Mouse (Mus musculus) T-helper 1 cell (primary cell): ENCODE measurements around the gene Ggt5.

Source experiments
- in situ Hi-C: fragments of 300-600 bp; cut with MboI, MseI; formaldehyde crosslinking; loops from one replicate; pipeline ENCODE4 v1.15.1; 2025; ENCODE audit warnings: high pct_unique_total_duplicates

Ggt5 gene

DNA sequence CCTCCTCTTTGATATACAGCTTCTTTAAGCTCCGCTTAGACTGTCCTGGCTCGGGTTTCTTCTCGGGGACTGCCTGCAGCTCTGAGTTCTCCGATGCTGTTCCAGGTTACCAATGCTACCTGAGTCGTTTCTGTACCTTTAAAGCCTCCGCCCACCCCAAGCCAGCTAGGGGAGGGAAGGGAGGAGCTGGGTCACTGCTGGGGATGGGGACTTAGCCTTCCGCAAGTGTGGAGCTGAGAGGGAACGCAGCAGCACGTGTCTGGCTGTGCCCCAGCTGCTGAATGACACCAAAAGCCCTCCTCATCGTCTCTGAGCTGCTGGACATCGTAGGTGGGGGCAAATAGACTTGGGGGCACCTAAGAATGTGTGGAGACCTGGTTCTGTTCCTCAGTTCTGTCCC is 20.7 kb upstream of the Ggt5 start:
- in situ Hi-C loops = no loop called here

DNA sequence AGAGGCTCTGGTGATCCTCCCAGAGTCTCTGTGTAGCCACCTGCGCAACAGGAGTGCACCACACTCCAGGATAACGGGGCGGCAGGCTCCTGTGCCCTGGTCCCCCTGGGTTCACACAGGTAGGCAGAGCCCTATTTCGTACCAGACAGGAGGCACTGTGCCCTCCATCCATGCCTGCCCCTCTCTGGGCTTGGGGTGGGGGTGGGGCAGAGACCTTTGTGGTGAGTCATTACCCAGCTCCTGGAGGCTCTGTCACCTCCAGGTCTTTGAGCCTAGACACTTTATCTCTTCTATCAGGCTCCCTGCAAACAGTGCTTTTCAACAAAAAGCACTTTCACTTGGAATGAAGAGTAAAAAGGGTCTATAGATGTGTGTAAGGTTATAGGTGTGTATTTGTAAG is 20.3 kb upstream of the Ggt5 start:
- in situ Hi-C loops = no loop called here

DNA sequence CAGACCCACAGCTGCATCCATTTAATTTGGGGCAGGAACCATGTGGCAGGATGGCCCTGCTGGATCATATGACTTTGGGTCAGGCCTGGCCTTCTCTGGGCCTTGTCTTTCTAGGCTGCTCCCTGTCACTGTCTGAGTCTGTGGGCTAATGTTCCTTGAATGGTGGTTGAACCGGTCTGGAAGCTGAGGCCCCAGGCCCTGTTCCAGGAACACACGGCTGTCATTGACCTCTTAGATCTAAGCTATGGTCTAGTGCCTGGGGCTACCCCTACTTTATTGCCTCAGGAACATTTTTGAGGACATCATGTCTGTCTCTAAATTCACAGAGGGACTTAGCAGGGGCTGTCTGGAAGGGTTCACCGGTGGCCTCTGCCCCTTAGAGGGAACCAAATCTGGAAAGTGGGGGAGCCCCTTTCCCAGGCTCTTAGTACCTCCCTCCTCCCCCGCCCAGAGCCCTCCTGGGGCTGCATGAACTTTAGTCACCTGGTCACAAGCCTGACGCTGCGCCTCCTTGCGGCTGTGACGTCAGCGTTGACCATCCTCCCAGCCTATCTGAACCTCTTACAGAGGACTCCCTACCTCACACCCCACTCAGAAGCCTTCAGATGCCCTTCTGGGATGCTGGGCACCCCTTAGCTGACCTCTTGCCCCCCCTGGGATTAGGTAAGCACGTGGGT is 18.0 kb upstream of the Ggt5 start:
- in situ Hi-C loops = no loop called here

DNA sequence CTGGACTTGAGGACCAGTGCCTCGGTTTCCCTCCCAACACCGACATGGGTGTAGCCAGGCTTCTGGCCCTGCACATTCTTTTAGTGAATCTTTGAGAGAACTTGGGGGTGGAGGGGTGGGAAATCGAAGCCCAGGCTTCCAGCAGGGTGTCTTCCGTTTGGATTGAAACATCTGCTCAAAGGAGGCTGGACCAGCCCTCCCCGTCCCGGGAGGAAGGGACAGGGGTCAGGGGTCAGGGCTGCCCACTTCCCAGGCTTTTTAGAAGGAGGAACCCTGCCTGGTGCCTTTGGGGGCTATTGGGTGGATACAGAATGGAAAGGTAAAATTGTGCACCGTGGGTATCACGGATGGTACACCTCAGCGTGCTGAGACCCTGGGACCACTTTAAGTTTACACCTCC is 17.2 kb upstream of the Ggt5 start:
- in situ Hi-C loops = no loop called here

DNA sequence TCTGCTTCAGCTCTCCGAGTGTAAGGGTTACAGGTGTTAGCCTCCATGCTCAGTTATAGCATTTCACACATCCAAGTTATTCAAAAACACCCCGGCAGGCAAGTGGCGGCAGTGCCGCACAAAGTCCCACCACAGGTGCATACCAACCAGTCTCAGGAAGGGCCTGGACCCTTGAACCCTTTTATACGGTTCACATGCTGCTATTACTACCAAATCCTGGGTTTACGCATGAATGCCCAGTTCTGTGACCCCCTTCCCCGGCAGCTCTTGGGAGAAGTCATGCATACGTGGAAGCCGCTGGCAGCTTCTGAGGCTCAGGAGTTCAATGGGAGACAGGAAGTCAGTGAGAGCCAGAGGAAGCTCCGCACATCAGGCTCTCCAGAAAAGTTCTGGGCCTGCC is 16.0 kb upstream of the Ggt5 start:
- in situ Hi-C loops = no loop called here

DNA sequence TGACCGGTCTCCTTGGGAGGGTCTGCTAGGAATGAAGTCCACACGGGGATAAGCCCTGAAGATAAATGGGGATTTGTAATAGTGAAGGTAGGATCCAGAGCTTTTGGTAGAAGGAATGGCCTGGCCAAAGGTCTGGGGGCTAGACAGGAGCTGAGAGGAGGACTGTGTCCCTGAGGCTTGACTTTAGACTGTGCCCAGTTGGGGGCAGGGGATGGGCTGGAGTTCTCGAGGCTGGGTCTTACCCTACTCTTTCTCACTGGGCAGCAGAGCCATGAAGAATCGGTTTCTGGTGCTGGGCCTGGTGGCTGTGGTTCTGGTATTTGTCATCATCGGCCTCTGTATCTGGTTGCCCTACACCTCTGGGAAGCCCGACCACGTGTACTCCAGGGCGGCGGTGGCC is 15.2 kb upstream of the Ggt5 start:
- in situ Hi-C loops = no loop called here

DNA sequence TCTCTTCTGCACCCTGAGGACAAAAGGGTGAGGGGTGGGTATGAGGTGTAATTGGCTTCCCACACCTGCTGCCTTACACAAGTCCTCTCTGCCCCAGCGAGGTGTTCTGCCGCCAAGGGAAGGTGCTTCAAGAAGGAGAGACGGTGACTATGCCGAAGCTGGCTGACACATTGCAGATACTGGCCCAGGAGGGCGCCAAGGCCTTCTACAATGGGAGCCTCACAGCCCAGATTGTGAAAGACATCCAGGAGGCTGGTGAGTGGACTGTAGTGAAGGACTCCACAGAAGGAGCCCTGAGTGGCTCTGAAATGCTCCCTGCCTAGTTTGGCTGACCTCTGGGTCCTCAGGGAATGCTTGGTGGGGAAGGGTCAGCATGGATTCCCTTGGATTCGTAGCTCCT is 10.0 kb upstream of the Ggt5 start:
- in situ Hi-C loops = no loop called here

DNA sequence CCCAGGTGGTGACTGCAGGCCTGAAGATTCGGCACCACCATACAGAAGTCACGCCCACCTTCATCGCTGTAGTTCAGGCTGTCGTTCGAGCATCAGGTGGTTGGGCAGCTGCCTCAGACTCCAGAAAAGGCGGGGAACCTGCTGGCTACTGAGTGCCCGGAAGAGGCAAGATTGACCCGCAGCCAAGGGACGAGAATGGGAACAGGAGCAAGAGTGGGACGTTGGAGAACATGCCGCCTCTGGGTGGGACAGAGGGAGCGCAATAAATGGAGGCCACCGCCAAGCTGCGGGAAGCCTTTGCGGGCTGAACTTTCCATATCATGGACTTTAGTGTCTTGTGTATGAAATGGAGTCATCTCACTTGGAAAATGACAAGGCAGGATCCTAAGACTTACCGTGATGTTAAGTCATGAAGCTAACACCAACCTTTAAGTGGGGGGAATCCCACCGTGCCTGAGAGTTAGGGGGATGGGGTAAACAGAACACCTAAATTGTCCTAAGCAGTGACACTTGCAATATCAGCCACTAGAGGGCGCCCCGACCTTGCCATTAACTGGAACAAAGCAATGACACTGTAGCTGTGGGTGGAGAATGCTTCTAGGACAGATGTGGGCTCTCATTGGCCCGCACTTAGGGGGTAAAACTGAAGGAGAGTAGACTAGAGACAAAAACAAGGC is 3.1 kb upstream of the Ggt5 start:
- in situ Hi-C loops = loop anchor here (5.0 kb wide), 1 partner anchor 51 kb away; no protein-coding TSS in a partner anchor

DNA sequence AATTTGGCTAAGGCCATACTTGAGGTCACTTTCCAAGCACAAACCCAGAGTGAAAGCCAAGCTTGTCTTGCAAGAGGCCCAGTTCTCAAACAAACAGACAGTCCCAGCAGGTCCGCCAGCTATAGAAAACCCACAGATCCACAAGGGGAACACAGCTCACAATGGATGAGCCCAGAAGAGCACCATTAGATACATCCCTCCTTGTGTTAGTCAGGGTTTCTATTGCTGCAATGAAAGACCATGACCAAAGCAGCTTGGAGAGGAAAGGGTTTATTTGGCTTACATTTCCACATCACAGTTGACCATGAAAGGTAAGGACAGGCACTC is 2.6 kb upstream of the Ggt5 start:
- in situ Hi-C loops = loop anchor here (5.0 kb wide), 1 partner anchor 51 kb away; no protein-coding TSS in a partner anchor

DNA sequence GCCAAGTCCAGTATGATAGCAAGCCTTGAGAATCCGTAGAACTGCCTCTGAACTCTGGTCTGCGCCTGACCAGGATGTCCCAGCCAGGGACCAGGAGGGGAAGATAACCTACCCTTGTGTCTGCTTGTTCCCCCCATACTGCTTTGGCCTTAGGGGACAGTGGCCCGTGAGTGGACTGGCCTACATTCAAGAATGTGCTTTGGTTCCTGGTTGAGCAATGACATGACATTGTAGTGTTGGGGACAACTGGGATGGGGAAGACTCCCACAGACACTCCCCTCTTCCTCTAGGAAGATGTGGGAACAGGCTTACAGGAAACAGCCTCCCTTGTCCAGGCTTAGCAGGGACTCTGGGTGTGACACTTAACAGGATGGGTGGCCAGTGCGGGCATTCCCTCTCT is 1.4 kb upstream of the Ggt5 start:
- in situ Hi-C loops = loop anchor here (5.0 kb wide), 1 partner anchor 50 kb away; no protein-coding TSS in a partner anchor

DNA sequence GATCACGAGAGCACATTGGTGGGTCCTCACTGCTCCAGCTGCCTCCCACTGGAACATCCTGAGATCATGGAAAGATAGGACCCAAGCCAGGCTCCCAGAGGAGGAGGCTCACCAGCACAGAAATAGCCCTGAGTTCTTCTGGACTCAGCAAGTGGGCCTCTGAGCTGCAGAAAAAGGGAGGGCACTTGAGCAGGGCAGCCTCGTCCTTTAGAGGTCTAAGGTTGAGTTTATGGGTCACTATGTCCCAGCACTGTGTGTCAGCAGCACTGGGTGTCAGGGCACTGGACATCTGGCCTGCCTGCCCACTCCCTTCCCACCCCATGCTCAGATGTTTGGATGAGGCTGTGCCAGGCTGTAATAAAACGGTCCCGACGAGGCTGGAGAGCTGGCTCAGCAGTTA is 804 bp upstream of the Ggt5 start:
- in situ Hi-C loops = loop anchor here (5.0 kb wide), 1 partner anchor 49 kb away; no protein-coding TSS in a partner anchor

DNA sequence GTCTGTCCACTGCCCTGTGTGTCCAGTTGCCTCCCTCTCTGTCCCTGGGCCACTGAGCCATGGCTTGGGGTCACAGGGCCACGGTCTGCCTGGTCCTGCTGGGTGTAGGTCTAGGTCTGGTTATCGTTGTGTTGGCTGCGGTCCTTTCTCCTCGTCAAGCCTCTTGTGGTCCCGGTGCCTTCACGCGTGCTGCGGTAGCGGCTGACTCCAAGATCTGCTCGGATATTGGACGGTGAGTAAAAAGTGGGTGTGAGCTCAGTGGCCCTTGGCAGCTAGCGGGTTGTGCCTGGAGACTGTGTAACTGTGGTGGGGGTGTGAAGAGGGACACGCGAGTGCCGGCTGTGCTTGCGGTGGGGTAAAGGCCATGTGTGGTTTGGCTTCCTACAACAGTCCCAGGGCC is 511 bp downstream of the Ggt5 start:
- in situ Hi-C loops = loop anchor here (5.0 kb wide), 1 partner anchor 48 kb away; no protein-coding TSS in a partner anchor

DNA sequence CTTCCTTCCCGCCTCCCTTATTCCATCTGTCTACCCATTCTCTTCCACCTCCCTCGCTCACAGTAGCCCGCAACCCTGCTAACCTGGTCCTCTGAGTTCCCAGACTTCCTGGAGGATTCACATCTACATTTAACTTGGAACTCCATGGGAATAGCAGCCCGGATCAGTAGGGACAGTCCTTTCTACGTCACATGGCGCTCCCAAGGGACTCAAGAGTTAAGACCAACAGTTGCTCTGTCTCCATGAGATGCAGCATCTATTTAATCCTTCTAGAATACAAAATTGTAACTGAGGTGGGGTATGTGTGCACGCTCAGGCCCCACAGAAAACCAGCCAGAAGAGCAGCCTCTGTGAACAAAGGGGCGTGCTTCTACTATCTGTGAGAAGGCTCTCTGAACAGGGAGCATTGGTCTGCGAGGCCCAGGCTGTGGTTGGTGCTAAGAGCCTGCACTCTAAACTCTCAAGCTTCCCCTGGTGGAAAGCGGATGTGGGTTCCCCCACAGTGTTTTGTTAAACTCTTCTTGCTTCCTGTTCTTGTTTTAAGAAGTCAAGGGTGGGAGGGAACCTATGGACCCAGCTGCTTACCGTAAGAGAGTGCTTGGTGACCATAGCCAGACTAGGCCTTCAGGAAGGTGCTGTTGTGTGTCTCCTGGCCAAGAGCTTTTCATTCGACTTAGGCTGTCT is 2.2 kb downstream of the Ggt5 start:
- in situ Hi-C loops = no loop called here

DNA sequence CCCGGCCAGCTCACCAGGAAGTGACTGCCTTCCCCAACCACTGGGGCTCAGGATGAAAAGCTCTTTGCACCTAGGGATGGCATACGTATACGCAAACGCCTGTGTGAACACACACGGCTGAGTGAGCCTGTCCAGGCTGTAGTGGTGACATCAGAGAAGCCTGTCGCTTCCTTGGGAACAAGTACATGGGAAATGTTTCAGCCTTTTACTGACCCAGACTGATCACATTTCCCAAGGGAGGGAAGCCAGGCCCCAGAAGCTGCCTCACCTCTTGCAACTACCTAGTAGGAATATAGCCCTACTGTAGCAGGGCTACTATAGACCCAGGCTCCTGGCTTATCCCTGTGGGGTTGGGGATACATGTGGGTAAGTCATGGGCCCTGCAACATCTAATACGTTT is 3.4 kb downstream of the Ggt5 start:
- in situ Hi-C loops = no loop called here

DNA sequence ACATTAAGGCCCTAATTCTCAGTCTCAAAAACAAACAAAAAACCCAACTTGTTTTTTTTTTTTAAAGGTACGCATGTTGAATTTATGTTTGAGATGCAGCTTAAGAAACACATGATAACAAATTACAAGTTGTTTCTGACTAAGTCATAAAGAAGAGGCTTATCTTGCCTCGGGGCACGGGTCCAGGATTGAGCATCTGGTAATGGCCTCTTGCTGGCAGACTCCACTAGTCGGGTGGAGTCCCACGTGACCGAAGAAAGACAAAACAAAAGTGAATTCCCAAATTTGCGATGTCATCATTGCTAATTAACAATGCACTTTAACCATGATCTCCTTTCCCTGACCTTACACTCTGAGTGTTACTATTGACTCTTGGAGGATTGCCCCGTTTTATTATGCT is 6.8 kb downstream of the Ggt5 start:
- in situ Hi-C loops = no loop called here

DNA sequence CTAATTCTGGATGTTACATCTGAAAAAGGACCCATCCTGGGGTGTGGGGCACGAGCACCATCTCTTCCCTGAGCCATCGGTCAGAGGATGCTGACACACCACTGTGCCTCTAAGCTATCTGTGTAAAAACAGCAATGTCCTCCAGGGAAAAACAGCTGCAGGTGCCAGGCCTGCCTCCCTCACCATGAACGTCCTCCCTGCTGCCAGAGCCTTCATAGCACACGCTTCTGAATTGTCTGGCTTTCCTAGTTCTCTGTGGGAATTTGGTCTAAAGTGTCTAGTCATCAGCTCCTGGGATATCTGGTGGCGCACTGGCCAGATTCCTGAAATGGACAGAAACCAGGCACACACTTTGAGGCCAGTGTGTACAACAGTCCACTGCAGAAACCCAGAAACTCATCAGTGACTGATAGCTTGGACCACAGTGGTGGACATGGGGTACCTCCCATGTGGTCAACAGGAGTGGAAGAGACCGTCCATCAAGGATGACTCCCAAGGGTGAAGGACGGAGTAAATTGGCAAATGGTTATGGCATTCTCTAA is 11.1 kb downstream of the Ggt5 start:
- in situ Hi-C loops = no loop called here

DNA sequence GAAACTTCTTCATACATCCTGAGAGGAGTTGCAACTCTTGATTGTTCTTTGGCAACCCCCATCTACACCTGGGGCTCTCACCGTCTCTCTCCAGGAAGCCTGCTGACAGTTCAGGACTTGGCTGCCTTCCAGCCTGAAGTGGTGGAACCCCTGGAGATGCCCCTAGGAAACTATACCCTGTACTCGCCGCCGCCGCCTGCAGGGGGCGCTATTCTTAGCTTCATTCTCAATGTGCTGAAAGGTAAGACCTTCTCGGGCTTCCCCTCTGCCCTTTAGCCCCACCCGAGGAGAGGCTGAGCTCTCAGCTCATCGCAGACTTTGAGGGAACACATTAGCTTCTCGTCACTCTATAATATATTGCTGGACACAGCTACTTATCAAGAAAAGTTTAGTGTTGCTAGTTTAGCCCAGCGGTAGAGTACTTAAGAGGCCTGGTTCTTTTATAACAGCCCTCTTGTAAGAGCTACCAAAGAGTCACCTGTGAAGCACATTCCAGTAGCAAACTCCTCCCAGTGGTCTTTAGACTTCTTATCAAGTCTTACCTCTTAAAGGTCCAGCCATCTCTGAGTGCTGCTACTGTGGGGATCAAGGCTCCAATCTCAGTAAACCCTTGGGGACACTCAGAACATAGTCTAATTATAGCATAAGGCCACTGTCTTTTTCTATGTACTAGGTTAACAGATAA is 16.2 kb downstream of the Ggt5 start:
- in situ Hi-C loops = no loop called here

DNA sequence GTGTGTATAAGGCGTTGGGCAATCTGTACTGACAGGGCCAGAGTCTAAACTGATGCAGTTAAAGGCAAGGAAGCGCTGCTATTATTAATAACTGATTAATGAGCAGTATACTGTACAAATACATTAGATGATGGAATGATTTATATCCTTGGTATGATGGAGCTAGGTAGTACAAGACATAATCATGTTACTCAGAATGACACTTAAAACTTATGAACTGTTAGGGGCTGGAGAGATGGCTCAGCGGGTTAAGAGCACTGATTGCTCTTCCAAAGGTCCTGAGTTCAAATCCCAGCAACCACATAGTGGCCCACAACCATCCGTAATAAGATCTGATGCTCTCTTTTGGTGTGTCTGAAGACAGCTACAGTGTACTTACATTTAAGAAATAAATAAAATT is 18.1 kb downstream of the Ggt5 start:
- in situ Hi-C loops = no loop called here

DNA sequence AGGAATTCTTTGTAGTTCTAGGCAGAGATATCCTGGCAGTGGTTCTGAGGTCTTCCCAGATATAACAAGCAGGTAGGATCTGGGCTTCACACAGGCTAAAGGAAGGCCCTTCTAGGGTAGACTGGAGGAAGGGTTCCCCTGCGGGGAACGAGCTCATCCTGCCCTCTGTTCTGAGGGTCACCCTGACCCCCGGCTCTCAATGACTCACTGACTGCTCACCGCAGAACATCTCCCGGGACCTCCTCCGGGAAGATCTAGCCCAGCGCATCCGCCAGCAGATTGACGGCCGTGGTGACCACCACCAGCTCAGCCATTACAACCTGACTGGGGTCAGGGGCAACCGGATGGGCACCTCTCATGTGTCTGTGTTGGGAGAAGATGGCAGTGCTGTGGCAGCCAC is 19.8 kb downstream of the Ggt5 start:
- in situ Hi-C loops = no loop called here

DNA sequence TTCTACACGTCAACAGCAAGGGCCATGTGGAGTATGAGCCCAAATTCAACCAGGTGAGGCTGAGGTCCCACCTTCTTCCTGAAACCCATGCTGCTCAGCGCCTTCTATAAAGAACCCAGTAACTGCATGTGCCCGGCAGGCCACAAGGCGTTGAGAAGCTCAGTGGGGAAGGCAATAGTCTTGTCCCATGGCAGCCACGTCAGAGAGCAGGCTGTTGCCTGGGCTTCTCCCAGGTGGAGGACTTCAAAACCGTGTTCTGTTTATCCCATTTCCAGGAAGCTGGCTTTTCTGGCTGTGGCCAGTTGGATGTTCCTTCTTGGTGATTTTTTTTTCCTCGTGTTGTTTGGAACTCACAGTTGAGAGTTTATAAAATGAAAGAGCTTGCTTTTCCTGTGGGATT is 21.3 kb downstream of the Ggt5 start:
- in situ Hi-C loops = no loop called here

DNA sequence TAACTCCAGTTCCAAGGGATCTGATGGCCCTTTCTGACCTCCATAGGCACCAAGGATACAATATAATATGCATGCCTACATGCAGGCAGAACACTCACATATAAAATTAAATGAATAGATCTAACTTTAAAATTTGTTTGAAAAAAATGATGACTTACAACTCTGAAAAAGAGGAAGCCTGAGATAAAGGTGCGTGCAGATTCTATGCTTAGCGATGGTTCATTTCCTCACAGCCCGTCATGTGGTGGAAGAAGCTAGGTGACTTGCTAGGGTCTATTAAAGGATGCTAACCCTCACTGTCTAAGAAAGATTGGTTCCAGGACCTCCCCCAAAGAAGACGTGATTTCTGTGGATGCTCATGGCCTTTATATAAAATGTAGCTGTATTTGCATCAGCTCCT is 26.9 kb downstream of the Ggt5 start:
- in situ Hi-C loops = no loop called here

DNA sequence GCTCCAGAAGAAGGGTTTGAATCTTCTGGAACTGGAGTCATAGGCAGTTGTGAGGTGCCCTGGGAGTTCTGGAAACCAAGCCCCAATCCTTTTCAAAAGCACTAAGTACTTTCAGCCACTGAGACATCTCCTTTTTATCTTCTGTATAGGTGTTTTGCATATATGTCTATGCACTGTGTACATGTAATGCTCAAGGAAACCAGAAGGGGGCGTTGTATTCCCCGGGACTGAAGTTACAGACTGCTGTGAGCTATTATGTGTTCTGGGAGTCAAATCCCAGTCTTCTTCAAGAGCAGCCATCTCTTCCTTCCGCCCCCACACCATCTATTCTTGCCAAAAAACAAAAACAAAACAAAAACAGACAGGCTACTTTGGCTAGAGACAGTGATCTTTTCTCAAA is 31.7 kb downstream of the Ggt5 start:
- in situ Hi-C loops = no loop called here
